Mouse (Mus musculus) midbrain, embryonic 16.5 days (tissue): Measurements from ENCODE around the gene Spi1. TPM values are rescaled to one million over a fixed set of nuclear protein-coding genes. Genes with fewer than 3 reads are reported as not detected.
"Not testable (repeated sequence)": the region's sequence is repeated elsewhere in the genome, so short reads cannot be mapped to it uniquely, and the experiment has no call there.

Experiments used
- ATAC-seq: fragments of 200-750 bp; cut with Nextera tagmentation; 2 replicates; pipeline ENCODE4 v1.8.0; 2017; ENCODE audit warnings: moderate TSS enrichment
- H3K27ac ChIP-seq: fragments of 300-500 bp; sonication (generic); 2 replicates; pipeline ENCODE4 v1.5.1; 2014; ENCODE audit warnings: mild to moderate bottlenecking, low read length, mixed read lengths
- H3K27me3 ChIP-seq: fragments of 300-500 bp; sonication (generic); 2 replicates; pipeline ENCODE4 v1.6.1; 2014; ENCODE audit warnings: low read depth, low read length, mixed read lengths; ENCODE audit not compliant: control insufficient read depth, insufficient read depth
- H3K36me3 ChIP-seq: fragments of 300-500 bp; sonication (generic); 2 replicates; pipeline ENCODE4 v1.6.1; 2014; ENCODE audit warnings: mild to moderate bottlenecking, low read length, moderate library complexity, mixed read lengths; ENCODE audit not compliant: control insufficient read depth, insufficient read depth
- H3K4me1 ChIP-seq: fragments of 300-500 bp; sonication (generic); 2 replicates; pipeline ENCODE4 v1.6.1; 2014; ENCODE audit warnings: mild to moderate bottlenecking, low read length, mixed read lengths; ENCODE audit not compliant: control insufficient read depth, insufficient read depth
- H3K4me2 ChIP-seq: fragments of 300-500 bp; sonication (generic); 2 replicates; pipeline ENCODE4 v1.6.1; 2014; ENCODE audit warnings: mild to moderate bottlenecking, low read length, mixed read lengths
- H3K4me3 ChIP-seq: fragments of 300-500 bp; sonication (generic); 2 replicates; pipeline ENCODE4 v1.5.1; 2014; ENCODE audit warnings: low read depth, mild to moderate bottlenecking, low read length, moderate library complexity, mixed read lengths
- H3K9ac ChIP-seq: fragments of 300-500 bp; sonication (generic); 2 replicates; pipeline ENCODE4 v1.6.1; 2014; ENCODE audit warnings: low read depth, low read length, mixed read lengths
- H3K9me3 ChIP-seq: fragments of 300-500 bp; sonication (generic); replicated peaks from 2 replicates; pipeline ENCODE4 v1.6.1; 2014; ENCODE audit warnings: mild to moderate bottlenecking, low read length, mixed read lengths; ENCODE audit not compliant: control insufficient read depth, poor library complexity, severe bottlenecking
- WGBS: fragments of 180-500 bp; shearing (Covaris S2); extraction: QIAGEN DNeasy Blood & Tissue Kit; methylation state at CpG from one replicate; pipeline ENCODE4 v1.1.7; 2014; 5-methylcytosine and 5-hydroxymethylcytosine counted together
- polyA plus RNA-seq: library from polyadenylated mRNA; unstranded; fragments of >200 nt; fragmentation: Nextera tagmentation; extraction: Ambion mirVana; gene quantifications from 2 replicates; pipeline ENCODE4 v1.2.1, GENCODE M21; 2015

Spi1 gene
- polyA plus RNA-seq, 1 experiment from 2014 or later, result 2.8 TPM

DNA sequence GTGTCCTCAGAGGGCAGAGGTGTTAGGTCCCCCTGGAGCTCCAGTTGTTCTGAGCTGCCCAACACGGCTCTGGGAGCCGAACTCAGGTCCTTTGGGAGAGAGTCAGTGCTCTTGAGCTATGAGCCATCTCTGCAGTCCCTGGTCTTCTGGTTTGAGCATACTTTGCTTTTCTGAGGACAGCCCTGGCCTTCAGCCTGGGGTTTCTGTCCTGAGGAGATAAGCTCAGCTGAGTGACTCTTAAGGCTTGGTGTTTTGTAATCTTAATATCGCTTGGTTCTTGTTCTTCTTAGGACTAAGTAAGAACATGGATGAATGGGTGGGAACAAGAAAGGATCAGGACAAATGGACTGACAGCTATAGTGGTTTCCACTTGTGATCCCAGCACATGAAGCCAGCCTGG, 26.0 kb downstream of the Spi1 start:
- H3K27ac ChIP-seq, result no peak overlapping the region
- no peak for ATAC-seq
- no peaks in the 10 kb centered on the region for H3K27me3 ChIP-seq
- H3K9ac ChIP-seq, result no peak overlapping the region
- H3K4me3 ChIP-seq, result no peak overlapping the region
- no peaks in the 10 kb centered on the region for H3K36me3 ChIP-seq
- H3K4me2 ChIP-seq, result no peak overlapping the region
- WGBS, result 91% methylated on average over 3 of the region's 3 CpGs
- no peaks in the 10 kb centered on the region for H3K4me1 ChIP-seq
- no peaks in the 10 kb centered on the region for H3K9me3 ChIP-seq

DNA sequence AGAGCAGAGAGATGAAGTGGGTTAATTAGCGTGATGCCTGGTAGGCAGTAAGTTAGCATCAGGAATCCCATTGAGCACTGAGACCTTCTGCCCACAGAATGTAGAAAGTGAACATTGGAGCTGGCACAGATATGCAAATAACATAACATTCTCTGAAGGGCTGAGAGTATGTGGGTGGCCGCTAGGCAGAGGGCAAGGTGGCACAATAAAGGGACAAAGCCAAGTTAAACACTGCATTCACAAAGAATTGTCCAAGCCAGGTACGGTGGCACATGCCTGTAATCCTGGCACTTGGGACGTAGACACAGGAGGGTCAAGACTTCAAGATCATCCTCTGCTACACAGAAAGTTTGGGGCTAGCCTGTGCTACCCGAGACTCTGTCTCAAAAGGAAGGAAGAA, 27.1 kb downstream of the Spi1 start:
- Histone ChIP-seq H3K9ac (no peak overlapping the region), H3K27ac (no peak overlapping the region), H3K4me3 (no peak overlapping the region), H3K4me2 (no peak overlapping the region), H3K4me1 (no peaks in the 10 kb centered on the region), H3K9me3 (no peaks in the 10 kb centered on the region), H3K36me3 (no peaks in the 10 kb centered on the region), H3K27me3 (no peaks in the 10 kb centered on the region)
- ATAC-seq, result no peak
- 76% methylated on average over 5 of the region's 5 CpGs for WGBS

DNA sequence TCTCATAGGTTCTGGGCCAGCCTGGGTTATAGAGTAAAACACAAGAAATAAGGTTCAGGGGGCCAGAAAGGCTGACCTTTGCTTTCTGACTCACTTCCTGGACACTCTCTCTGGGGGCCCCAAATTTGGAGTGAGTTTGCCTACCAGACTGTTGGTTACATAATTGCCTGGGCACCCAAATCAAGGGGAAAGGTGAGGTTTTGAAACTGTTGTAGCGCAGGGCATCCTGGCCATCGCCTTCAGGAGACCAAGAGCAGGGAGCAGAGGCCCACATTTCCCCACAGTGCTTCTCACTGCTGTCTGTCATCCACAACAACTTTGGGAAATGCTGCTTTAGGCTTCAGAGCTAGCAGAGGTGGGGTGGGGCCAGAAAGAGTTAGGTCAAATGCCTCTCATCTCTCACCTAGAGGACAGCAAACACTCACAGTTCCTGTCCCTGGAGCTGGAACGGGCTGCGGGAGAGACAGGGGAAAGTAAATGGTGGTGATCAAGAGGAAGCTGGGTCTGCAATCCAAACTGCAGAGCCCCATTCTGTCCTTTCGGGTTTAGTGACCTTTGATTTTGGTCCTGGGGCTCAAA, 27.7 kb downstream of the Spi1 start:
- Histone ChIP-seq H3K9ac (no peak overlapping the region), H3K4me1 (no peaks in the 10 kb centered on the region), H3K4me2 (no peak overlapping the region), H3K27ac (no peak overlapping the region), H3K27me3 (no peaks in the 10 kb centered on the region), H3K9me3 (no peaks in the 10 kb centered on the region), H3K4me3 (no peak overlapping the region), H3K36me3 (no peaks in the 10 kb centered on the region)
- WGBS, result 93% methylated on average over 5 of the region's 5 CpGs
- ATAC-seq, result no peak

DNA sequence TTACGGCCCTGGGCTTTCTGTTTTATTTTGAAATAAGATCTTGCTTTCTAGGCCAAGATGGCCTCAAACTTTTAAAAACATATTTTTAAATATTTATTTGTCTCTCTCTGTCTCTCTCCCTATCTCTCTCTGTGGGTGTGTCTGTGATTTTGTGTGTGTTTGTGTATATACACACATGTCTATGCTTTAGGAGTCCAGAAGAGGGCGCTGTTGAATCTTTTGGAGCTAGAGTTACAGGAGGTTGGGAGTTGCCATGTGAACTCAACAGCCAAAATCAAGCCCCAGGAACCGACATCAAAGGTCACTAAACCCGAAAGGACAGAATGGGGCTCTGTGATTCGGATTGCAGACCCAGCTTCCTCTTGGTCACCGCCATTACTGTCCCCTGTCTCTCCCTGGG, 28.2 kb downstream of the Spi1 start:
- H3K4me1 ChIP-seq, result no peaks in the 10 kb centered on the region; the same call in 1 of the 2 replicates
- H3K36me3 ChIP-seq, result no peaks in the 10 kb centered on the region
- 70% methylated on average over 6 of the region's 6 CpGs for WGBS
- H3K9me3 ChIP-seq, result no peaks in the 10 kb centered on the region
- H3K4me2 ChIP-seq, result no peak overlapping the region
- no peak overlapping the region for H3K4me3 ChIP-seq
- ATAC-seq, result no peak
- H3K9ac ChIP-seq, result no peak overlapping the region
- no peaks in the 10 kb centered on the region for H3K27me3 ChIP-seq
- no peak overlapping the region for H3K27ac ChIP-seq

DNA sequence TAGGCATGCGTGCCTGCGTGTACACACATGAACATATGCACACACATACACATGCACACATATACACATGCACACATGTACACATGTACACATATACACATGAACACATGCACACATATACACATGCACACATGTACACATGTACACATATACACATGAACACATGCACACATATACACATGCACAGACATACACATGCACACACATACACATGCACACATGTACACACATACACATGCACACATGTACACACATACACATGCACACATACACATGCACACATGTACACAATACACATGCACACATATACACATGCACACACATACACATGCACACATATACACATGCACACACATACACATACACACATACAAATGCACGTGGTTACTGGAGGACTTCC, 29.6 kb downstream of the Spi1 start:
- not testable (repeated sequence) for H3K9ac ChIP-seq, H3K4me1 ChIP-seq, H3K4me2 ChIP-seq, H3K9me3 ChIP-seq, H3K36me3 ChIP-seq, H3K27me3 ChIP-seq, ATAC-seq, H3K4me3 ChIP-seq, H3K27ac ChIP-seq
- WGBS, result 96% methylated on average over 3 of the region's 3 CpGs

DNA sequence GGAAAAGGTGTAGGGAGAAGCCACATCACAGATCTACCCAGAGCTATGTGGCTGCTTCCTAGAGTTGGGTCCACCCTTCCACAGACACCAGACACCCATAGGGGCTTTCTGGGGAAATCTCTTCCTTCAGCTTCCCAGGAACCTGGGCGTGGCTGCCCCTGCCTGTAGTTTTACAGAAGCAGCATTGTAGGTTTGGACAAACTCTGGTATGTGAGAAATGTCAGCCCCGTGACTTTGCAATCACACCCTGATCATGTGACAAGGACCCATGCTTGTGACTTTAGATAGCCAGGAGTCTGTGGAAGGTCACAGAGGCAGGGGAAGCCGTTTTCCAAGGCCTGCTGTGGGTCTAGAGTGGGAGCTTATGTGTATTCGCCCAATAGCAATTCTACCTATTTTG, 30.3 kb downstream of the Spi1 start:
- H3K27me3 ChIP-seq, result no peaks in the 10 kb centered on the region
- H3K4me1 ChIP-seq, result no peaks in the 10 kb centered on the region; the same call in 1 of the 2 replicates
- H3K36me3 ChIP-seq, result no peaks in the 10 kb centered on the region
- no peak overlapping the region for H3K27ac ChIP-seq
- no peak overlapping the region for H3K4me2 ChIP-seq
- H3K9me3 ChIP-seq, result no peaks in the 10 kb centered on the region
- WGBS, result 64% methylated on average over 4 of the region's 4 CpGs
- H3K4me3 ChIP-seq, result no peak overlapping the region
- H3K9ac ChIP-seq, result no peak overlapping the region
- no peak for ATAC-seq

DNA sequence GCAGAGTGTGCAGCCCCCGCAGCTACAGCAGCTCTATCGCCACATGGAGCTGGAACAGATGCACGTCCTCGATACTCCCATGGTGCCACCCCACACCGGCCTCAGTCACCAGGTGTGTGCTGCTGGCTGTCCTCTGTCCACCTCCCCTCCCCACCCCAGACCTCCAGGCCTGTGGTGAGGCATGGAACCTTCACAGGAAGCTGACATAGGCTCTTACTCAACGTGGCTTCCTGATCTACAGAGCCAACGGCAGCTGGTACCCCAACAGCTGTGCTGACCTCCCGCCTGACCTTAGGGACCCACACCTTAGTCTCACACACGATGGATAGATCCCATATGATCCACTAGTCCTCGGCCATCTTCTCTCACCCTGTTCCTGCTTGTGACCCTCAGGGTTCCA, 31.1 kb downstream of the Spi1 start:
- 84% methylated on average over 10 of the region's 10 CpGs for WGBS
- Histone ChIP-seq H3K27ac (no peak overlapping the region), H3K4me2 (no peak overlapping the region), H3K4me3 (no peak overlapping the region), H3K9me3 (no peaks in the 10 kb centered on the region), H3K27me3 (no peaks in the 10 kb centered on the region), H3K9ac (no peak overlapping the region), H3K4me1 (no peaks in the 10 kb centered on the region; the same call in 1 of the 2 replicates), H3K36me3 (no peaks in the 10 kb centered on the region)
- no peak for ATAC-seq

DNA sequence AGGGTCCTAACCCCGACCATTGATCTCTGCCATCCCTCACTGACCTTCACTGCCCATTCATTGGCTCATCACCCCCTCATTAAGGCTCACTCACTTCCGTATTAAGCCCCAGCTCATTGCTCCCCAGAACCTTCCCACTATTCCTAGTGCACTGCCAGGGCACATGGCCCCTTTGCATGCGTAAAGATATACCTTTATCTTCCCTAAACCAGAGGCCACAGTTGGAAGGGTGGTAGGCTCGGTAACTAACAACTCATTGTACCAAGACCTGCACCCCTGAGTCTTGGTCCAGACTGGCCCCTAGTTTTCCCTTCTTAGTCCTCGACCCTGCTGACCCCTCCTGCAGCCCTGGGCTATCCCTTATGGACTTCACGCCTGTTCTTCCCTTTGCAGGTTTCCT, 31.7 kb downstream of the Spi1 start:
- no peak for ATAC-seq
- WGBS, result 70% methylated on average over 6 of the region's 6 CpGs
- no peak overlapping the region for H3K4me3 ChIP-seq
- H3K4me1 ChIP-seq, result no peaks in the 10 kb centered on the region; the same call in 1 of the 2 replicates
- no peak overlapping the region for H3K4me2 ChIP-seq
- no peaks in the 10 kb centered on the region for H3K36me3 ChIP-seq
- no peak overlapping the region for H3K27ac ChIP-seq
- no peaks in the 10 kb centered on the region for H3K9me3 ChIP-seq
- no peak overlapping the region for H3K9ac ChIP-seq
- H3K27me3 ChIP-seq, result no peaks in the 10 kb centered on the region

DNA sequence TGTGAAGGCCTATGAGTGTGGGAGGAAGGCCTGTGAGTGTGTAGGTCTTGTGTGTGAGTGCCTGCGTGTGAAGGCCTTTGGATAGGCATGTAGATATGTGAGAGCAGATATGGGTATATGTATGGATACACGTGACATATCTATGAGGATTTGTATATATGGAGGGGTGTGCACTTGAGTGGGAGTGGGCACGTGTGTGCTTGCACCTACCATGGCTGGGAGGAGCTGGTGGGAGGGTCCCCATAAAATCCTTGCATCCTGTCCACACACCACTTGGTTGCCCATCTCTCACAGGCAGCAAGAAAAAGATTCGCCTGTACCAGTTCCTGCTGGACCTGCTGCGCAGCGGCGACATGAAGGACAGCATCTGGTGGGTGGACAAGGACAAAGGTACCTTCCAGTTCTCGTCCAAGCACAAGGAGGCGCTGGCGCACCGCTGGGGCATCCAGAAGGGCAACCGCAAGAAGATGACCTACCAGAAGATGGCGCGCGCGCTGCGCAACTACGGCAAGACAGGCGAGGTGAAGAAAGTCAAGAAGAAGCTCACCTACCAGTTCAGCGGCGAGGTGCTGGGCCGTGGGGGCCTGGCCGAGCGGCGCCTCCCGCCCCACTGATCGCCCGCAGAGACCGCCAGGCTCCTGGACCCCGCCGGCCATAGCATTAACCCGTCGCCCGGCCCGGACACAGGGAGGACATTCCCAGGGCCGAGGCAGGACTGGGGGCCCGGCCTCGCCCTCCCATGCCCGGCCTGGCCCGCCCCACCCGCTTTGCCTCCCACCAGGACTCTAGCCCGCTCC, 32.8 kb downstream of the Spi1 start:
- H3K9me3 ChIP-seq, result no peaks in the 10 kb centered on the region
- H3K36me3 ChIP-seq, result no peaks in the 10 kb centered on the region
- ATAC-seq, result peak; percentile 33; the same call in 1 of the 2 replicates
- no peaks in the 10 kb centered on the region for H3K27me3 ChIP-seq
- no peaks in the 10 kb centered on the region; the same call in 1 of the 2 replicates for H3K4me1 ChIP-seq
- peak overlapping the region; percentile 57 for H3K4me2 ChIP-seq
- peak overlapping the region; percentile 33 for H3K4me3 ChIP-seq
- peak overlapping the region; percentile 48; the same call in 1 of the 2 replicates for H3K9ac ChIP-seq
- WGBS, result 6% methylated on average over 41 of the region's 42 CpGs
- no peak overlapping the region for H3K27ac ChIP-seq
